Mouse (Mus musculus): Measurements from ENCODE around the gene Tdrd1. TPM values are rescaled to one million over a fixed set of nuclear protein-coding genes. Genes with fewer than 3 reads are reported as not detected.

Gene Tdrd1
- total and polyA plus RNA-seq, 3 experiments, result not detected

- TF ChIP-seq CHD2 (IDR thresholded peaks at IDR 0.05; ENCODE audit: low read length) (peak; percentile 10; the same call in 1 of the 2 replicates), POLR2A (IDR thresholded peaks at IDR 0.05; ENCODE audit: control insufficient read depth in 1 of 2, insufficient read depth in 1 of 2, low read depth in 1 of 2, low read length in 2 of 2, poor library complexity in 1 of 2) (no peak), RCOR1 (IDR thresholded peaks at IDR 0.05; ENCODE audit: low read depth, low read length) (peak; percentile 87), ZNF384 (IDR thresholded peaks at IDR 0.05; ENCODE audit: low read depth, low read length) (0 out of 2 replicates have a peak, but pooled peaks have one; percentile 18), BHLHE40 (IDR thresholded peaks at IDR 0.05; ENCODE audit: borderline replicate concordance, low read depth, low read length) (peak; percentile 92), MAFK (IDR thresholded peaks at IDR 0.05; ENCODE audit: borderline replicate concordance, low read depth, low read length) (no peak), ELF1 (IDR thresholded peaks at IDR 0.05; ENCODE audit: low read depth, low read length) (peak; percentile 84), MAZ (IDR thresholded peaks at IDR 0.05; ENCODE audit: low read depth, low read length) (peak; percentile 9; the same call in 1 of the 2 replicates), POLR2AphosphoS2 (IDR thresholded peaks at IDR 0.05; ENCODE audit: low read length) (no peak), ZKSCAN1 (IDR thresholded peaks at IDR 0.05; ENCODE audit: low read depth, low read length) (no peak), POLR2AphosphoS5 (IDR thresholded peaks at IDR 0.05; ENCODE audit: borderline replicate concordance, low read depth, low read length) (no peak)
Measured at GRCm38 (mm10) chr19:56800930-56801655, 24.9 kb upstream of the Tdrd1 start (continued).

- peaks cover 14 to 49% of the 10 kb centered on the region in 2 experiments for H3K36me3 ChIP-seq (ENCODE audit: control insufficient read depth in 1 of 2, insufficient read depth in 2 of 2, low read length in 2 of 2)
- peak overlapping the region; percentile 96 for H3K27ac ChIP-seq (ENCODE audit: control insufficient read depth, low read depth, low read length)
- peak; percentile 93 for DNase-seq (ENCODE audit: low read depth, low spot score)
- H3K9me3 ChIP-seq (replicated peaks; ENCODE audit: insufficient read depth, low read length), result no peaks in the 10 kb centered on the region
- no peaks in the 10 kb centered on the region; the same call in 1 of the 2 replicates for H3K79me2 ChIP-seq (ENCODE audit: control insufficient read depth, insufficient read depth, low read length, poor library complexity)
- peaks cover 32 to 49% of the 10 kb centered on the region in 2 experiments for H3K4me1 ChIP-seq (ENCODE audit: control insufficient read depth in 1 of 2, insufficient read depth in 2 of 2, low read length in 2 of 2)
- peak overlapping the region in 1 of 2 experiments; percentile 3; a peak in 1 of 4 replicates for H3K4me3 ChIP-seq (ENCODE audit: control insufficient read depth in 1 of 2, insufficient read depth in 1 of 2, low read depth in 2 of 2, low read length in 2 of 2)
- H3K9ac ChIP-seq (ENCODE audit: control insufficient read depth, low read depth, low read length, poor library complexity, severe bottlenecking), result peak overlapping the region; percentile 35; the same call in 1 of the 2 replicates
- no peaks in the 10 kb centered on the region for H3K27me3 ChIP-seq (ENCODE audit: control insufficient read depth in 1 of 2, insufficient read depth in 2 of 2, low read length in 2 of 2)
- TF ChIP-seq HCFC1 (IDR thresholded peaks at IDR 0.05; ENCODE audit: low read depth, low read length), result peak; percentile 63; the same call in 1 of the 2 replicates
- TF ChIP-seq MXI1 (IDR thresholded peaks at IDR 0.05; ENCODE audit: low read depth, low read length), result peak; percentile 95
- peak; percentile 85 for TF ChIP-seq MAFK (IDR thresholded peaks at IDR 0.05; ENCODE audit: borderline replicate concordance, low read depth, low read length)
- 0 out of 2 replicates have a peak, but pooled peaks have one; percentile 15 for TF ChIP-seq POLR2AphosphoS2 (IDR thresholded peaks at IDR 0.05; ENCODE audit: low read length)
- no peak; the same call in 1 of the 2 replicates for TF ChIP-seq KAT2A (conservative IDR thresholded peaks at IDR 0.05; ENCODE audit: low read depth, low read length)
- peak; percentile 94 for TF ChIP-seq MYC (IDR thresholded peaks at IDR 0.05; ENCODE audit: low read depth, low read length)
- no peak for TF ChIP-seq ZC3H11A (IDR thresholded peaks at IDR 0.05; ENCODE audit: low read depth, low read length)
- peak; percentile 89 for TF ChIP-seq MYB (IDR thresholded peaks at IDR 0.05; ENCODE audit: low read depth, low read length)
- TF ChIP-seq CHD2 (IDR thresholded peaks at IDR 0.05; ENCODE audit: low read length), result peak; percentile 47
- TF ChIP-seq TAL1 (IDR thresholded peaks at IDR 0.05; ENCODE audit: low read length), result peak; percentile 97
- TF ChIP-seq NRF1 (IDR thresholded peaks at IDR 0.05; ENCODE audit: insufficient read depth, low read depth, low read length, poor library complexity, severe bottlenecking), result no peak
- TF ChIP-seq CTCF (IDR thresholded peaks at IDR 0.05 in 2 of 3, conservative IDR thresholded peaks at IDR 0.05 in 1 of 3; ENCODE audit: control insufficient read depth in 1 of 3, insufficient read depth in 1 of 3, low read depth in 2 of 3, low read length in 3 of 3, poor library complexity in 1 of 3, severe bottlenecking in 1 of 3), result no peak
- no peak for TF ChIP-seq MEF2A (IDR thresholded peaks at IDR 0.05; ENCODE audit: extremely low read depth, insufficient replicate concordance, low read depth, low read length, poor library complexity, severe bottlenecking)
- peak; percentile 95 for TF ChIP-seq CHD1 (IDR thresholded peaks at IDR 0.05; ENCODE audit: low read depth, low read length)
- TF ChIP-seq GATA1 (IDR thresholded peaks at IDR 0.05; ENCODE audit: low read depth, low read length), result peak; percentile 100
- TF ChIP-seq POLR2A (IDR thresholded peaks at IDR 0.05; ENCODE audit: control insufficient read depth in 1 of 2, insufficient read depth in 1 of 2, low read depth in 1 of 2, low read length in 2 of 2, poor library complexity in 1 of 2), result peak in 1 of 2 experiments; percentile 46; a peak in 1 of 4 replicates
- peak; percentile 45 for TF ChIP-seq NELFE (IDR thresholded peaks at IDR 0.05; ENCODE audit: low read depth, low read length)
- TF ChIP-seq EP300 (IDR thresholded peaks at IDR 0.05; ENCODE audit: low read depth in 1 of 2, low read length in 2 of 2), result peak; percentile 99
- TF ChIP-seq BHLHE40 (IDR thresholded peaks at IDR 0.05; ENCODE audit: borderline replicate concordance, low read depth, low read length), result peak; percentile 99
- TF ChIP-seq SMC3 (IDR thresholded peaks at IDR 0.05; ENCODE audit: low read depth, low read length), result no peak
- peak; percentile 75 for TF ChIP-seq TBP (IDR thresholded peaks at IDR 0.05; ENCODE audit: low read depth, low read length)
- TF ChIP-seq ZNF384 (IDR thresholded peaks at IDR 0.05; ENCODE audit: low read depth, low read length), result no peak
- no peak for TF ChIP-seq E2F4 (IDR thresholded peaks at IDR 0.05; ENCODE audit: borderline replicate concordance, low read depth, low read length)
- TF ChIP-seq SIN3A (IDR thresholded peaks at IDR 0.05; ENCODE audit: low read length), result peak; percentile 97
- TF ChIP-seq ELF1 (IDR thresholded peaks at IDR 0.05; ENCODE audit: low read depth, low read length), result peak; percentile 65; the same call in 1 of the 2 replicates
- peak; percentile 18; the same call in 1 of the 2 replicates for TF ChIP-seq ZMIZ1 (IDR thresholded peaks at IDR 0.05; ENCODE audit: low read depth, low read length)
- peak; percentile 99 for TF ChIP-seq RCOR1 (IDR thresholded peaks at IDR 0.05; ENCODE audit: low read depth, low read length)
Measured at GRCm38 (mm10) chr19:56801656-56802351, 24.2 kb upstream of the Tdrd1 start.

Measured in MEL (cell line).